Mouse (Mus musculus): ENCODE data around the gene Calml3. TPM values are rescaled to one million over a fixed set of nuclear protein-coding genes. Genes with fewer than 3 reads are reported as not detected.

The Calml3 gene
- polyA plus RNA-seq, 1 experiment from 2014 or later, result not detected

GRCm38 (mm10) chr13:3818740-3819076 lies 14.6 kb upstream of the Calml3 start:
- 85% methylated on average over 2 of the region's 2 CpGs for WGBS
- Histone ChIP-seq H3K4me3 (replicated peaks; ENCODE audit: low read length) (no peak overlapping the region), H3K4me1 (replicated peaks; ENCODE audit: control insufficient read depth, insufficient read depth, low read length) (no peaks in the 10 kb centered on the region), H3K27me3 (replicated peaks; ENCODE audit: control insufficient read depth, insufficient read depth, low read length) (no peaks in the 10 kb centered on the region), H3K9me3 (ENCODE audit: control insufficient read depth, low read length) (no peaks in the 10 kb centered on the region), H3K9ac (replicated peaks; ENCODE audit: low read depth, low read length) (no peak overlapping the region), H3K27ac (ENCODE audit: low read length) (no peak overlapping the region), H3K36me3 (ENCODE audit: control insufficient read depth, insufficient read depth) (no peaks in the 10 kb centered on the region), H3K4me2 (ENCODE audit: low read length) (no peak overlapping the region)
- no peak for ATAC-seq

GRCm38 (mm10) chr13:3818012-3818739 lies 14.1 kb upstream of the Calml3 start:
- Histone ChIP-seq H3K4me1 (replicated peaks; ENCODE audit: control insufficient read depth, insufficient read depth, low read length) (no peaks in the 10 kb centered on the region), H3K9ac (replicated peaks; ENCODE audit: low read depth, low read length) (no peak overlapping the region), H3K27me3 (replicated peaks; ENCODE audit: control insufficient read depth, insufficient read depth, low read length) (no peaks in the 10 kb centered on the region), H3K4me3 (replicated peaks; ENCODE audit: low read length) (no peak overlapping the region), H3K36me3 (ENCODE audit: control insufficient read depth, insufficient read depth) (no peaks in the 10 kb centered on the region), H3K4me2 (ENCODE audit: low read length) (no peak overlapping the region), H3K27ac (ENCODE audit: low read length) (no peak overlapping the region), H3K9me3 (ENCODE audit: control insufficient read depth, low read length) (no peaks in the 10 kb centered on the region)
- ATAC-seq, result no peak
- WGBS, result 76% methylated on average over 5 of the region's 5 CpGs

- H3K4me2 ChIP-seq (ENCODE audit: low read length), result no peak overlapping the region
- ATAC-seq, result no peak
- H3K27ac ChIP-seq (ENCODE audit: low read length), result no peak overlapping the region
- no peaks in the 10 kb centered on the region for H3K36me3 ChIP-seq (ENCODE audit: control insufficient read depth, insufficient read depth)
- 76% methylated on average over 7 of the region's 7 CpGs for WGBS
- H3K4me1 ChIP-seq (replicated peaks; ENCODE audit: control insufficient read depth, insufficient read depth, low read length), result no peaks in the 10 kb centered on the region
- H3K4me3 ChIP-seq (replicated peaks; ENCODE audit: low read length), result no peak overlapping the region
- H3K27me3 ChIP-seq (replicated peaks; ENCODE audit: control insufficient read depth, insufficient read depth, low read length), result no peaks in the 10 kb centered on the region
- H3K9me3 ChIP-seq (ENCODE audit: control insufficient read depth, low read length), result no peaks in the 10 kb centered on the region
- no peak overlapping the region for H3K9ac ChIP-seq (replicated peaks; ENCODE audit: low read depth, low read length)
Observed at GRCm38 (mm10) chr13:3807131-3807827, 3.2 kb upstream of the Calml3 start.

GRCm38 (mm10) chr13:3805638-3806037 lies 1.5 kb upstream of the Calml3 start:
- Histone ChIP-seq H3K4me3 (replicated peaks; ENCODE audit: low read length) (no peak overlapping the region), H3K36me3 (ENCODE audit: control insufficient read depth, insufficient read depth) (no peaks in the 10 kb centered on the region), H3K27me3 (replicated peaks; ENCODE audit: control insufficient read depth, insufficient read depth, low read length) (no peaks in the 10 kb centered on the region), H3K27ac (ENCODE audit: low read length) (no peak overlapping the region), H3K4me2 (ENCODE audit: low read length) (no peak overlapping the region), H3K4me1 (replicated peaks; ENCODE audit: control insufficient read depth, insufficient read depth, low read length) (no peaks in the 10 kb centered on the region), H3K9ac (replicated peaks; ENCODE audit: low read depth, low read length) (no peak overlapping the region), H3K9me3 (ENCODE audit: control insufficient read depth, low read length) (no peaks in the 10 kb centered on the region)
- 87% methylated on average over 5 of the region's 5 CpGs for WGBS
- ATAC-seq, result no peak

GRCm38 (mm10) chr13:3805132-3805531 lies 1.0 kb upstream of the Calml3 start:
- H3K36me3 ChIP-seq (ENCODE audit: control insufficient read depth, insufficient read depth), result no peaks in the 10 kb centered on the region
- no peak overlapping the region for H3K4me3 ChIP-seq (replicated peaks; ENCODE audit: low read length)
- no peak overlapping the region for H3K27ac ChIP-seq (ENCODE audit: low read length)
- H3K9me3 ChIP-seq (ENCODE audit: control insufficient read depth, low read length), result no peaks in the 10 kb centered on the region
- ATAC-seq, result no peak
- H3K9ac ChIP-seq (replicated peaks; ENCODE audit: low read depth, low read length), result no peak overlapping the region
- H3K4me2 ChIP-seq (ENCODE audit: low read length), result no peak overlapping the region
- H3K4me1 ChIP-seq (replicated peaks; ENCODE audit: control insufficient read depth, insufficient read depth, low read length), result no peaks in the 10 kb centered on the region
- H3K27me3 ChIP-seq (replicated peaks; ENCODE audit: control insufficient read depth, insufficient read depth, low read length), result no peaks in the 10 kb centered on the region
- WGBS, result 49% methylated on average over 2 of the region's 2 CpGs

- no peak overlapping the region for H3K9ac ChIP-seq (replicated peaks; ENCODE audit: low read depth, low read length)
- no peak overlapping the region for H3K4me3 ChIP-seq (replicated peaks; ENCODE audit: low read length)
- no peak overlapping the region for H3K27ac ChIP-seq (ENCODE audit: low read length)
- H3K4me1 ChIP-seq (replicated peaks; ENCODE audit: control insufficient read depth, insufficient read depth, low read length), result no peaks in the 10 kb centered on the region
- no peaks in the 10 kb centered on the region for H3K36me3 ChIP-seq (ENCODE audit: control insufficient read depth, insufficient read depth)
- H3K9me3 ChIP-seq (ENCODE audit: control insufficient read depth, low read length), result no peaks in the 10 kb centered on the region
- no peaks in the 10 kb centered on the region for H3K27me3 ChIP-seq (replicated peaks; ENCODE audit: control insufficient read depth, insufficient read depth, low read length)
- H3K4me2 ChIP-seq (ENCODE audit: low read length), result no peak overlapping the region
- WGBS, result 79% methylated on average over 3 of the region's 3 CpGs
- ATAC-seq, result no peak
Observed at GRCm38 (mm10) chr13:3799386-3799785, 4.7 kb downstream of the Calml3 start.

GRCm38 (mm10) chr13:3798751-3799150 lies 5.4 kb downstream of the Calml3 start:
- no peaks in the 10 kb centered on the region for H3K4me1 ChIP-seq (replicated peaks; ENCODE audit: control insufficient read depth, insufficient read depth, low read length)
- no peak overlapping the region for H3K9ac ChIP-seq (replicated peaks; ENCODE audit: low read depth, low read length)
- H3K4me2 ChIP-seq (ENCODE audit: low read length), result no peak overlapping the region
- no peak overlapping the region for H3K4me3 ChIP-seq (replicated peaks; ENCODE audit: low read length)
- H3K9me3 ChIP-seq (ENCODE audit: control insufficient read depth, low read length), result no peaks in the 10 kb centered on the region
- no peaks in the 10 kb centered on the region for H3K27me3 ChIP-seq (replicated peaks; ENCODE audit: control insufficient read depth, insufficient read depth, low read length)
- H3K27ac ChIP-seq (ENCODE audit: low read length), result no peak overlapping the region
- no peak for ATAC-seq
- H3K36me3 ChIP-seq (ENCODE audit: control insufficient read depth, insufficient read depth), result no peaks in the 10 kb centered on the region

GRCm38 (mm10) chr13:3796649-3797048 lies 7.5 kb downstream of the Calml3 start:
- H3K36me3 ChIP-seq (ENCODE audit: control insufficient read depth, insufficient read depth), result no peaks in the 10 kb centered on the region
- no peaks in the 10 kb centered on the region for H3K4me1 ChIP-seq (replicated peaks; ENCODE audit: control insufficient read depth, insufficient read depth, low read length)
- H3K4me3 ChIP-seq (replicated peaks; ENCODE audit: low read length), result no peak overlapping the region
- no peak overlapping the region for H3K27ac ChIP-seq (ENCODE audit: low read length)
- no peaks in the 10 kb centered on the region for H3K27me3 ChIP-seq (replicated peaks; ENCODE audit: control insufficient read depth, insufficient read depth, low read length)
- H3K9ac ChIP-seq (replicated peaks; ENCODE audit: low read depth, low read length), result no peak overlapping the region
- no peak for ATAC-seq
- no peak overlapping the region for H3K4me2 ChIP-seq (ENCODE audit: low read length)
- WGBS, result 90% methylated on average over 4 of the region's 4 CpGs
- H3K9me3 ChIP-seq (ENCODE audit: control insufficient read depth, low read length), result no peaks in the 10 kb centered on the region

GRCm38 (mm10) chr13:3789531-3789930 lies 14.6 kb downstream of the Calml3 start:
- Histone ChIP-seq H3K27me3 (replicated peaks; ENCODE audit: control insufficient read depth, insufficient read depth, low read length) (no peaks in the 10 kb centered on the region), H3K9me3 (ENCODE audit: control insufficient read depth, low read length) (no peaks in the 10 kb centered on the region), H3K4me3 (replicated peaks; ENCODE audit: low read length) (no peak overlapping the region), H3K36me3 (ENCODE audit: control insufficient read depth, insufficient read depth) (no peaks in the 10 kb centered on the region), H3K4me2 (ENCODE audit: low read length) (no peak overlapping the region), H3K27ac (ENCODE audit: low read length) (no peak overlapping the region), H3K9ac (replicated peaks; ENCODE audit: low read depth, low read length) (no peak overlapping the region), H3K4me1 (replicated peaks; ENCODE audit: control insufficient read depth, insufficient read depth, low read length) (no peaks in the 10 kb centered on the region)
- ATAC-seq, result no peak
- 87% methylated on average over 2 of the region's 2 CpGs for WGBS

Measured in forebrain, embryonic 16.5 days (tissue).